In genomic region chr7:144620721-144621681, GRCm38 (mm10) we compare ENCODE assay signal across 9 mouse cellular contexts. TPM values are rescaled to one million over a fixed set of nuclear protein-coding genes. Genes with fewer than 3 reads are reported as not detected.
DNase-seq lines count a peak whose midpoint lies in the region; ATAC-seq and TF ChIP-seq lines count a peak whose summit lies in the region.
"Had no signal": no experiment of that assay in that cellular context is flagged by ENCODE, and none has a peak within 500 bp of the region (broad histone marks: within the 10 kb centered on the region; RNA-seq: fewer than 3 reads in every experiment).

No protein-coding gene starts in this region.

- no peak overlapping the region for H3K4me3 ChIP-seq in hindbrain, embryonic 15.5 days
- no peak overlapping the region for H3K4me3 ChIP-seq in hindbrain, embryonic 11.5 days (ENCODE audit: low read depth, low read length)
- H3K4me3 ChIP-seq in intestine, embryonic 16.5 days (ENCODE audit: low read length): no peak overlapping the region
- H3K4me3 ChIP-seq in thymus, adult 2 months (ENCODE audit: control insufficient read depth, insufficient read depth, low read length): no peak overlapping the region
- H3K4me3 ChIP-seq: neural tube, embryonic 12.5 days had no signal

- no peak overlapping the region for H3K4me2 ChIP-seq in hindbrain, embryonic 15.5 days
- no peak overlapping the region for H3K4me2 ChIP-seq in hindbrain, embryonic 11.5 days (replicated peaks; ENCODE audit: low read depth, low read length)
- H3K4me2 ChIP-seq in intestine, embryonic 16.5 days (ENCODE audit: low read depth, low read length): no peak overlapping the region
- H3K4me2 ChIP-seq: neural tube, embryonic 12.5 days had no signal

- H3K36me3 ChIP-seq in hindbrain, embryonic 15.5 days: no peaks in the 10 kb centered on the region
- no peaks in the 10 kb centered on the region for H3K36me3 ChIP-seq in hindbrain, embryonic 11.5 days (ENCODE audit: control insufficient read depth, insufficient read depth, low read length)
- H3K36me3 ChIP-seq in intestine, embryonic 16.5 days (ENCODE audit: control insufficient read depth, insufficient read depth, low read length): no peaks in the 10 kb centered on the region
- no peaks in the 10 kb centered on the region for H3K36me3 ChIP-seq in thymus, adult 2 months (ENCODE audit: control insufficient read depth, insufficient read depth, low read length)
- H3K36me3 ChIP-seq: neural tube, embryonic 12.5 days had no signal

- no peak for TF ChIP-seq POLR2A in thymus, adult 2 months (IDR thresholded peaks at IDR 0.05; ENCODE audit: control insufficient read depth, extremely low read depth, insufficient read depth, low read length, poor library complexity)

- no peak overlapping the region for H3K27ac ChIP-seq in hindbrain, embryonic 15.5 days (replicated peaks)
- H3K27ac ChIP-seq in hindbrain, embryonic 11.5 days (ENCODE audit: low read depth, low read length): no peak overlapping the region
- H3K27ac ChIP-seq in intestine, embryonic 16.5 days (ENCODE audit: low read length): no peak overlapping the region
- no peak overlapping the region for H3K27ac ChIP-seq in thymus, adult 2 months (ENCODE audit: control insufficient read depth, insufficient read depth, low read length)
- H3K27ac ChIP-seq: neural tube, embryonic 12.5 days had no signal

- no peaks in the 10 kb centered on the region for H3K9me3 ChIP-seq in hindbrain, embryonic 15.5 days
- H3K9me3 ChIP-seq in hindbrain, embryonic 11.5 days (ENCODE audit: control insufficient read depth, low read length): no peaks in the 10 kb centered on the region
- 0 out of 2 replicates have a peak, but pooled peaks cover 6% of the 10 kb centered on the region for H3K9me3 ChIP-seq in intestine, embryonic 16.5 days (ENCODE audit: control insufficient read depth, low read length)
- H3K9me3 ChIP-seq: neural tube, embryonic 12.5 days had no signal

- intact Hi-C loops in left cerebral cortex, postnatal 25 days (cut with DNase I): no loop called here

- H3K4me1 ChIP-seq in hindbrain, embryonic 15.5 days (replicated peaks): peaks cover 8% of the 10 kb centered on the region
- peaks cover 6% of the 10 kb centered on the region; the same call in 1 of the 2 replicates for H3K4me1 ChIP-seq in hindbrain, embryonic 11.5 days (replicated peaks; ENCODE audit: control insufficient read depth, insufficient read depth, low read length)
- no peaks in the 10 kb centered on the region for H3K4me1 ChIP-seq in intestine, embryonic 16.5 days (ENCODE audit: control insufficient read depth, insufficient read depth, low read length)
- H3K4me1 ChIP-seq in thymus, adult 2 months (replicated peaks; ENCODE audit: control insufficient read depth, insufficient read depth, low read length): no peaks in the 10 kb centered on the region
- H3K4me1 ChIP-seq: neural tube, embryonic 12.5 days had no signal

- no peaks in the 10 kb centered on the region for H3K27me3 ChIP-seq in hindbrain, embryonic 15.5 days
- H3K27me3 ChIP-seq in hindbrain, embryonic 11.5 days (ENCODE audit: control insufficient read depth, insufficient read depth, low read length): no peaks in the 10 kb centered on the region
- no peaks in the 10 kb centered on the region for H3K27me3 ChIP-seq in intestine, embryonic 16.5 days (replicated peaks; ENCODE audit: control insufficient read depth, insufficient read depth, low read length)
- H3K27me3 ChIP-seq in thymus, adult 2 months (ENCODE audit: control insufficient read depth, insufficient read depth, low read length): no peaks in the 10 kb centered on the region
- H3K27me3 ChIP-seq: neural tube, embryonic 12.5 days had no signal

- H3K9ac ChIP-seq in hindbrain, embryonic 15.5 days: no peak overlapping the region
- H3K9ac ChIP-seq in hindbrain, embryonic 11.5 days (ENCODE audit: low read depth, low read length): no peak overlapping the region
- no peak overlapping the region for H3K9ac ChIP-seq in intestine, embryonic 16.5 days (ENCODE audit: low read depth, low read length)
- H3K9ac ChIP-seq: neural tube, embryonic 12.5 days had no signal

- no peak for TF ChIP-seq CTCF in thymus, adult 2 months (IDR thresholded peaks at IDR 0.05; ENCODE audit: borderline replicate concordance, control insufficient read depth, extremely low read depth, insufficient read depth, low read length, poor library complexity)

- 60% methylated on average over 22 of the region's 22 CpGs for WGBS in hindbrain, embryonic 15.5 days
- 77% methylated on average over 22 of the region's 22 CpGs for WGBS in hindbrain, embryonic 11.5 days
- WGBS in intestine, embryonic 16.5 days: 63% methylated on average over 22 of the region's 22 CpGs
- 79% methylated on average over 22 of the region's 22 CpGs for WGBS in thymus, adult 2 months

- ATAC-seq in hindbrain, embryonic 15.5 days (ENCODE audit: low FRiP score, low read depth): peak; percentile 45; the same call in 1 of the 2 replicates
- ATAC-seq in hindbrain, embryonic 11.5 days (ENCODE audit: low FRiP score): no peak
- no peak for ATAC-seq in intestine, embryonic 16.5 days

- DNase-seq in hindbrain, embryonic 11.5 days (ENCODE audit: low spot score): no peak
- DNase-seq in adrenal gland, postnatal 14 days: peak; percentile 78
- peak; percentile 28 to 38 for DNase-seq in left cerebral cortex, postnatal 25 days (ENCODE audit: low spot score in 2 of 2)
- peak; percentile 31 to 36 for DNase-seq in right cerebral cortex, adult 2 months (ENCODE audit: low spot score in 2 of 2)
- DNase-seq in thymus, adult 2 months: no peak
- DNase-seq in thymus, postnatal 10 days (ENCODE audit: low spot score in 2 of 2): no peak

RNA-seq across cellular contexts. Expression of gene Fadd, which starts 38.7 kb away (rescaled TPM):
- 5.2 and 5.7 TPM in 2 replicates for polyA plus RNA-seq in hindbrain, embryonic 15.5 days (2015; fragmentation: Nextera tagmentation; extraction: Ambion mirVana)
- polyA plus RNA-seq in hindbrain, embryonic 11.5 days (2014; fragmentation: Nextera tagmentation; extraction: Ambion mirVana): 8.3 and 8.6 TPM in 2 replicates
- total RNA-seq in adrenal gland, postnatal 14 days (2021): 9.1 and 10.2 TPM in 2 replicates
- 1 to 10 TPM; 2.1 to 2.2 TPM for total RNA-seq in left cerebral cortex, postnatal 25 days (2021)
- polyA plus RNA-seq in intestine, embryonic 16.5 days (2015; fragmentation: Nextera tagmentation; extraction: Ambion mirVana): 13.8 and 13.9 TPM in 2 replicates
- polyA plus RNA-seq in thymus, adult 2 months (2012; rRNA removed): 15.2 and 15.3 TPM in 2 replicates

Comparison
In these comparisons a context has a peak if more than half of its experiments do, and no peak if none do; other contexts are left out.
1. DNase-seq: peak in adrenal gland, postnatal 14 days (single experiment), left cerebral cortex, postnatal 25 days (2 of 2) and right cerebral cortex, adult 2 months (2 of 2); none in hindbrain, embryonic 11.5 days (single experiment), thymus, adult 2 months (single experiment) and thymus, postnatal 10 days (0 of 2).